Mouse (Mus musculus) thymus, postnatal 4 days (tissue): ENCODE measurements around the gene Sfxn3.
"Not testable (repeated sequence)": the region's sequence is repeated elsewhere in the genome, so short reads cannot be mapped to it uniquely, and the experiment has no call there.

ENCODE experiments used
- DNase-seq: peaks from one replicate; pipeline ENCODE4 v3.0.0; 2021

Sfxn3 gene

DNA sequence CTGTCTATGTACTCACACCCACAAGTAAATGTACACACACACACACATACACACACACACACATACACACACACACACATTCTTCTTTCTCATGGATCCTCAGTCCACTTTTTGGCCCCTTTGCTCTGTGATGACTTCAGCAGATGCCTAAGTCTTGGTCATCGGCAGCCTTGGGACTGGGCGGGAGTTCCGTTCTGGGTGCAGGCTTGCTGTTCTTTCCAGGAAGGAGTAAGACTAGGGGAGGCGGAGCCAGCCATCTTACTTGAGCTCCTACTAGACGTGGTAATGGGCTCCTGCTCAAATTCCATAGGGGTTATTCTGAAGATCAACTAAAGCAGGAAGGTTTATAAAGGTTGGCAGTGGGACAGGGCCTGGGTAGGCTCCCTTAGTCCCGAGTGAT is 27.0 kb upstream of the Sfxn3 start:
- DNase-seq = no peak

DNA sequence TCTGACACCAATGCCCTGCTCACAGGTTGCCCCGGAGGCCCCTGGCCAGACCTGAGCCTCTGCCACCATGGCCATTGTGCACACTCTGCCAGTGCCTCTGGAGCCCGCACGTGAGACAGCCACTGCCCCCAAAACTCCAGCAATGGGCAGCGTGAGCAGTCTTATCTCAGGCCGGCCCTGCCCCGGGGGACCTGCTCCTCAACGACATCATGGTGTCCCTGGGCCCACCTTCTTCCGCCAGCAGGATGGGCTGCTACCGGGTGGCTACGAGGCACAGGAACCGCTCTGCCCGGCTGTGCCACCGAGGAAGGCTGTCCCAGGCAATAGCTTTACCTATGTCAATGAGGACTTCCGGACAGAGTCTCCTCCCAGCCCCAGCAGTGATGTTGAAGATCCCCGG is 25.9 kb upstream of the Sfxn3 start:
- DNase-seq = no peak

DNA sequence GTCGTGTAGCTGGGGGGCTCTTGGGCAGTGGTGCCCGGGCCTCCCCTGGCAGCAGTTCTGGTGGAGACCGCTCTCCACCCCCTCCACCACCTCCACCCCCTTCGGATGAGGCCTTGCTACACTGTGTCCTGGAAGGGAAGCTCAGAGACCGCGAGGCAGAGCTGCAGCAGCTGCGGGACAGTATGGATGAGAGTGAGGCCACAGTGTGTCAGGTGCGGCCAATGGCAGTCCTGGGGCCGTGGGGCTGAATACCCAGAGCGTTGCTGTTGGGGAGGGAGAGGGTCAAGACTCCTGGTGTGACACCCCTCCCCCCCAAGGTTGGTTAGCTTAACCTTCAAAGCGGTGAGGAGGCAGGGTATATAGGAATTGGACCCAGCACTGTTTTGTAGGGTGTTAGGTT is 23.3 kb upstream of the Sfxn3 start:
- DNase-seq = no peak

DNA sequence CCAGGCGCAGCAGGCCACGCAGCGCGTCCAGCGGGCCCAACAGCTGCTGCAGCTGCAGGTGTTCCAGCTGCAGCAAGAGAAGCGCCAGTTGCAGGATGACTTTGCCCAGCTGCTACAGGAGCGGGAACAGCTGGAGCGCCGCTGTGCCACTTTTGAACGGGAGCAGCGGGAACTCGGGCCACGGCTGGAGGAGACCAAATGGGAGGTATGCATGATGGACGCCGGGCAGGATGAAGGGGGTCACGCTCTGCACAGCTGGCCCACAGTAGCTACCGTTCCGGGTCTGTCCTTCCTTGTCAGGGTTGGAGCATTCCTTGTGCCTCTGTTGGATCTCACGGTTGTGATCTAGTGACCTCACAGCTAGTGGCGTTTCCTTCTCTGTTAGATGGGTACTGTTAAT is 22.5 kb upstream of the Sfxn3 start:
- DNase-seq = peak; percentile 8

DNA sequence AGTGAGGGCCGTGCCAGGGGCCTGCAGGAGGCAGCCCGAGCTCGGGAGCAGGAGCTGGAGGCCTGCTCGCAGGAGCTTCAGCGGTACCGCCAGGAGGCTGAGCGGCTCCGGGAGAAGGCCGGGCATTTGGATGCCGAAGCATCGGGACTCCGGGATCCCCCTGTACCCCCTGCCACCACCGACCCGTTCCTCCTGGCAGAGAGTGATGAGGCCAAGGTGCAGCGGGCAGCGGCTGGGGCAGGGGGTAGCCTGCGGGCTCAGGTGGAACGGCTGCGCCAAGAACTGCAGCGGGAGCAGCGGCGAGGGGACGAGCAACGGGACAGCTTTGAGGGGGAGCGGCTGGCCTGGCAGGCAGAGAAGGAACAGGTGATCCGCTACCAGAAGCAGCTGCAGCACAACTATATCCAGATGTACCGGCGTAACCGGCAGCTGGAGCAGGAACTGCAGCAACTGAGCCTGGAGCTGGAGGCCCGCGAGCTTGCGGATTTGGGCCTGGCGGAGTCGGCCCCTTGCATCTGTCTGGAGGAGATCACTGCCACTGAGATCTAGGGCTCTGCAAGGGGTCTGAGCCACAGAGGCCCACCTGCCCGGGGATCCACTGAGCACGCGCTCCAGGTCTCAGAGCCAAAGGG is 21.2 kb upstream of the Sfxn3 start:
- DNase-seq = no peak

DNA sequence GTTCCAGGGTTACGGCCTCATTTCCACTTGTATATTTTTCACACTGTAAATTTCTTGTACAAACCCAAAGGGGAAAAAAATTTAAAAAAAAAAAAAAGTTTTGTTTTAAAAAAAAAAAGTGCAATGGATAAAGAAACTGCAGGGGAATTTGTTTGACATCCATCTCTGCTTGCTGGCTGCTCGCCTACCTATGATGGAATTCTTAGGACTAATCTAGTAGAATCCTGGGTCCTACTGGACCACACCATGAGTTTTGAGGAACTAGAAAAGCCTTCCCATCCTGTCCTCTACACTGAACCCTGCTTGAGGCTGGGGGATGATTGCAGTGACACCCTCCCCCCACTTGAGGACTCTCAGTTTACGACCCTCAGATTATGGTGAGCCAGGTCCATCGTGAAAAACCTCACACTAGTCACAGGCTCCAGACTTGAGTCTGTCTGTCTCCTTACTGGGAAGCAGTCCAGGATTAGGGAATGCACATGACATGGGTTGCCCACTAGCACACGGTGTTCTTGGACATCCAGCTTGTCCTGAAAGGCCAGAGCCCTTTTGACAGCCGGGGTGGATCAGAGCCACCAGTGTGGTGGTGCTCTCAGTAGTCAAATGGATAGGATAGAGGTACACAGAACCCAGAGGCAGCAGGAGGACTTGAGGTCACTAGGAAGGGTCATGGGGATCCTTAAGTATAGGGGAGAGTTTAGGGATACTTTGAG is 20.2 kb upstream of the Sfxn3 start:
- DNase-seq = no peak

DNA sequence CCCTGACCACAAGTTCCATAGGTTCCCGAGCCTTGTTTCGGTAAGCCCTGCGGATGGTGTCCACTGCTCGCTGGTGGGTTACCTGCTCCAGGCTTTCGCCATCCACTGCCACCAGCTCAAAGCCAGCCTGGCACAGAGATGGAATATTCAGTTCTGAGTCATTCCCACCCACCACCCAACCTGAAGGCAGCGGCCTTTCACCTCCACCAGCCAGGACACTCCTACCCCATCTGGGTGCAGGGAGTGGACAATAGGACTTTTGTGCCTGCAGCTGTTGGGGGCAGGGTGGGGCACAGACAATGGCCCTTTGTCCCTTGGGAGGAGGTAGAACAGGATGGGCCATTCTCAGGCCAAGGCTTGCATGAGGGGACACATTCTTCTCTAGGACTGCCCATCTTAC is 19.5 kb upstream of the Sfxn3 start:
- DNase-seq = no peak

DNA sequence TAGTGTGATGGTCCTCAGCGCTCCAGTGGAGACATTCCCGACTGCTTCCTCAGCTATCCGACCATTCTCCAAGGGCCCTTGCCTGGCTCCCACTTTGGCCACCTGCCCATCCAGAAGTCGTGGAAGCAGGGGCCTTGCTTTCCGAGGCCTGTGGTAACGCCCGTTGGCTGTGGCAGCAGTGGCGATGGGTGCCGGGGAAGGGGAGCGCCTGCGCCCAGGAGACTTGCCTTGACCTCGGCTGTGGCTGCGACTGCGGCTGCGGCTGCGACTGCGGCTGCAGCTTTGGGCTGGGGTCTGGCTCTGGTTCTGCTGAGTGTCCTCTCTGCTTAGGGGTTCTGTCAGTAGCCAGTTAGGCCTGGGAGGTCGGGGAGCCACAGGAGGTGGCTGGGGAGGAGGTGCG is 18.6 kb upstream of the Sfxn3 start:
- DNase-seq = no peak

DNA sequence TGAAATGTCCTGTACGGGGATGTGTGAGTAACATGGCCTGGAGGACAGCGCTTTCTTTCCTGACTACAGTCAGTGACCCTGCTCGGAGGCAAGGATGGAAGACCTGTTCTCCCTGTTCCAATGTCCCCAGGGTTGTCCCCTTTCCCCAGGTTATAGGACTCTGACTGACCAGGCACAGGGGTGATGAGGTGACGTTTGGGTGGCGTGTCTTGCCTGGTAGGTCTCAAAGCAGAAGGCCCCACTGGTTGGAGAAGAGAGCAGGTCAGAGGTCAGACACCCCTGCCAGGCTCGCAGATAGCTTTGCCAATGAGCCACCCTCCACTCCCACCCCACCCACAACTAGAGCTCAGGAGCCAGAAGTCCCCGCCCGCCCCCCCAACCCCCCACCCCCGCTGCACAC is 17.7 kb upstream of the Sfxn3 start:
- DNase-seq = no peak

DNA sequence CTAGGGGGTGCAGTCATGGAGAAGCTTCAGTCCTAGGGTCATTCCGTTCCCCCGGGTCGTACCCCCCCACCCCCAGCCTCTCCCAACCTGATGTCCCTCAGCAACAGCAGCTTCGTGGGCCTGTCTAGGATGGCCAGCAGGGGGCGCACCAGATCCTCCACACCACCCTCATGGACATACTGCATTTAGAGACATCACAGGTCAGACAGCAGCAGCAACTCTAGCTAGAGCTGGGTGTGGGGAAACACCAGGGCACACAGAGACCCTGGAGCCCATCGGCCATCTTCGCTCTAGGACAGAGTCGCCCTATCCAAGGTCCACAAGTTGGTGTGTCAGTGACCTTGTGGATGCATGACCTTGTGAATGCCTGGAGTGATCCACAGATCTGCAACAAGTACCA is 17.2 kb upstream of the Sfxn3 start:
- peak; percentile 84 for DNase-seq

DNA sequence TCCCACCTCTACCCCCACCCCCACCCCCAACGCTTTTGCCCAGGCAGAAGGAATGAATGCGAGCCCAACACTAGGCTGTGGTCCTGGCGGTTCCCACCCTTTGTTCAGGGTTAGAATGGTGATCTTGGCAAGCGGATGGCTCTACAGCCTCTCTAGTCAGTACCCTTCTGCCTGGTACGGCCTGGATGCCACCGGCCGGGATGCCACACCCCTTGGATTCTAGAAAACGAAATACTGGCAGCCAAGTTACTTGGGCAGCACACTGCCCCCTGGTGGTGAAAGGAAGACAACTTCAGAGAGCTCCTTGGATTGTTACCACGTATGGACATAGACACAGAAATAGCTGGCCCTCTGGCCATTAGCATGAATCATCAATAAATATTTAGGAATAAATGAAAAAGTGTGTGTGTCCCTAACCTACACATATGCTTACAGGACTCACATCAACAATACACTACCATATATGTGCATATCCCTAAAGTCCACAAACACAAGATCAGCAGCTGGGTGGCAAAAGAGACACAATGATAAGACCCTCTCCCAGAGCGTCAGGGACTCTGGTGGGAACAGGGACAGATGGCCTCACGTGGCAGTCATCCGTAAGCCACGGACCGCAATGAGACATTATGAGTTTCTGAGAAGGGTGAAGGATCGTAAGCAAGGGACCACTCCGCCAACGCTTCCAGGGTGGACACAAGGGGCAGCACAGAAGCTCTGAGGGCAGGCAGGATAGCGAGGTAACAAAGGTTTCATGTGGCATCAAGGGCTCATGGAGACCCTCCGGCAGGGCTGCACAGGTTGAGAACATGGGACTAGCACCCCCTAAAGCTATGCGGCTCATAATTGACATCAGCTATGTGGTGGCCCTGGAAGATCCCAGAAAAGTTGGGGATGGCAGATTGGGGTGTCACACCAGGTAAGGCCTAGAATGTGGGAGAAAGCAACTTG is 16.3 kb upstream of the Sfxn3 start:
- peak; percentile 79 for DNase-seq

DNA sequence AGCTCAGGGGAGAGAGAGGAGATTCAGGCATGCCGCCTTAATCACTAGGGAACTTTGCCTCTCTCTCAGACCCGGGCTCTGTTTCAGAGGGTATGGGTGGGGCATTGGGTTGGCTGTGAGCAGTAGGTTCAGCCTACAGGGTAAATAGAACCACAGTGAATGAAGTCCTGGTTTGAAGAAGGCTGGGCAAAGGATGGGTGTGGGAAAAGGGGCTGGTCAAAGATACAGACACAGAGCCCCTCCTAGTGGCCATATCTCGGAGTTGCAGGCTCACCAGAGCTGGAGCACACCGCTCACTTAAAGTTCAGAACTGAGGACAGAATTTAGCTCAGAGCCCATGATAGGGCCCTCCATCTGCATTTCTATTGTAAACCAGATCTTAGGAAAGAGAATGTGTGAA is 15.5 kb upstream of the Sfxn3 start:
- peak; percentile 81 for DNase-seq

DNA sequence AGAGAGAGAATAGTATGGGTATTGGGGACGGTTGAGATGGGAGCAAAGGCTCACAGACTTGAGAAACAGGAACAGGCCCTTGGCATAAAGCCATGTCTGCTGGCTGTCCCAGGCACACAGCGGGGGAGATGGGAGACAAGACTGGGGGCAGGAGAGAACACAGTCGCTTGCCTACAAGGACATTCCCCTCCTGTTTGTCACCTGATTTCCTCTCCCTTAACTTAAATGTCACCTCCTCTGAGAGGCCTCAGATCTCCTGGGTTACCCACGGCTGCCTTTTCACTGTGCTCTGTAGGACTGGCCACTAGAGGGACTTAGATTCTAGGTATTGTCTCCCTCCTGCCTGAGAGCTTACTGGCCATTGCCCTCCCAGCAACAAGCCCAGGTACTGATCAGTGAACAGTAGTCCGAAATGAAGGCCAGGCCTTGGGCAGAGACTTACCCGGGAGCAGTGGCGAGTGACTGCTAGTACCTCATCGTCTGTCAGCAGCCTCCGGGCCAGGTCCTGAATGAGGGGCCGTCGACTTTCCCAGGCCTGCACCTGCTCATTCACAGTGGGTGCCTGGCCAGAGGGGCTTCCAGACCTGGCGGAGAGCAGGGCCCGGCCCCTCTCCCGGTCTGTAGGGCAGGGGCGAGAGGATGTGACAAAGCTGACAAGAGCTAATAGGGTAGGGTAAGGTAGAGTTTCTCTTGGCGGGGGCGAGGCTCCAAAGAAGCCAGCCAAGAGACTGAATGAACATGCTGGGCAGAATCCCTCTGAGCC is 14.6 kb upstream of the Sfxn3 start:
- DNase-seq = no peak

DNA sequence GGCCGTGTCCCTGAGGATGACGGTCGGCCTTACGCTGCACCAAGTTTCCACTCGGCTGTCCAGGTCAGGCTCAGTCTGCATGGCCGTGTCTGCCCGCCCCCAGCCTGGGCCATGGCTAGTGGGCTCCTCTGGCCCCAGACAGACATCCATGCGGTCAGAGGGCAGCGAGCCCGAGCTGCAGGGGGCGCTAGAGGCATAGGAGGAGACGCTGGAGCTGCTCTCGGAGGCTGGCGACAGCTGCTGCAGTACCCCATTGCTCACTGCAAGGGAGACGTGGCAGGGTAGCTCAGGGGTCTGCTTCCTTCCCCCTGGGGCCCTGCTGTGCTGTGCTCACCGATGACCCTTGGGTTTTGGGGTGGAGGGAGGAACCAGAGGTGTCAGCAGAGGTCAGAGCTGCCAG is 10.4 kb upstream of the Sfxn3 start:
- peak; percentile 86 for DNase-seq

DNA sequence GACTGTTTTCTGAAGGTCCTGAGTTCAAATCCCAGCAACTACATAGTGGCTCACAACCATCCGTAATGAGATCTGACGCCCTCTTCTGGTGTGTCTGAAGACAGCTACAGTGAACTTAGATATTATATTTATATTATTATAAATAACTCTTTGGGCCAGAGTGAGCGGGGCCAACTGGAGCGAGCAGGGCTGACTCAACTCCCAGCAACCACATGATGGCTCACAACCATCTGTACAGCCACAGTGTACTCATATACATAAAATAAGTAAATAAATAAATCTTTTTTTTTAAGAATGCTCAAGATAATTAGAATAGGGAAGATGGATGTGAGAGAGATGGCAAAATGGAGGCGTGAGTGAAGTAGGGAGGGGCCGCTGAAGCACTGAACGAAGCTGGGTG is 9.1 kb upstream of the Sfxn3 start:
- not testable (repeated sequence) for DNase-seq

DNA sequence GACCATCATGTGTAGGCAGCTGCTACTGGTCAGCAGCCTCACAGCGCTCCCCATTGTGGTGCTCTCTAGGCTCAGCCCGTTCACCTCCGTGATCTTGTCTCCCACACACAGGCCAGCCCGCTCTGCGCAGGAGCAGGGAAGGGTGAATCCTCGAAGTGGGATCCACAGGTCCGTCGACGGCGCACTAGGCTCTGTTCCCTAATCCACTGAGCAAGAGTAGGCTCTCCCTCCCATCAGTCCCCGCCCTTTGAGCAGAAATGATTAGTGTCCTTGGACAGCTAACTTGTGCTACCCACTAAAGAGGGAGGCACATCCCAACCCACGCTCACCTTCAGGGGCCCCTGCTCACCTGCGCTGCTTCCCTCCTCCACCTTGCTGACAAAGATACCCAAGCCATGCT is 7.1 kb upstream of the Sfxn3 start:
- DNase-seq = no peak

DNA sequence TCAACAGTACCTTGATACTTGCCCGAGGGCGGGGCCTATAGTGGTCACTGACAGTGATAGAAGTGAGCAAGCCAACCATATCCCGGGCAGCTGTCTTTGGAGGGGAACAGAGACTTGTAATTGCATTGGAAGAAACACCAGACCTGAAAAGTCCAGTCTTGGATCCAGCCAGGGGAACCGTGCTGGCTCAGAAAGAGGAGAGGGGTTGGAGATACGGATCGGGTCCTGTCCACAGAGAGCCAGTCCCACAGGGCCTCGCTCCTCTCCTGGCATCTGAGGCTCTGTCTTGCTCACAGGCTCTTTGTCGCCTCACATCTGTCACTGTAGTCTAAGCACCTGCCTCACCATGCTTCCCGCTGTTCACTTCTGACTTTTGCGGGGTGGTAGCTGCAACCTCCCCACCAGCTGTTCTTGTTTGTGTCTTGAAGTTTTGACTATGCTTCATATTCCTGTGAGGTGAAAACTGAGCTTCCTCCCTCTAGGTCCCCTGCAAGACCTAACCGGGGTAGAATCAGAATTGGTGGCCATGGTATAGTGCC is 2.8 kb upstream of the Sfxn3 start:
- DNase-seq = peak; percentile 30

DNA sequence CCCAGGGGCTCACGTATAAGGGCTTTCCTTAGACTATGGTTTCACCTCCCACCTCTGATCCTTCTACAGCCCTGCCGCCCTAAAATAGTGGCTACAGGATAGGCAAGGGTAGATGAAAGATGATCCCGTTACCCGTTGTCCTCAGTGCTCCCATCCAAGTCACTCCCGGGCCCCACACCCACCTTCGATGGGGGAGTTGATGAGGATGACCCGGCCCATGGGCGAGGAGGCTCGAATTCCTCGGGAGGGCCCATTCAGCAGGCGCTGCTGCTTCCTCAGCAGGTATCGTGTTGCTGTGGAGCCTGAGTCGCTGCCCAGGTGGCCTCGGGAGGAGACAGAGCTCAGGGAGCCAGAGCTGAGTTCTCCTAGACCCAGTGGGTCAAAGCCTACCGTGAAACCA is 2.1 kb upstream of the Sfxn3 start:
- DNase-seq = no peak

DNA sequence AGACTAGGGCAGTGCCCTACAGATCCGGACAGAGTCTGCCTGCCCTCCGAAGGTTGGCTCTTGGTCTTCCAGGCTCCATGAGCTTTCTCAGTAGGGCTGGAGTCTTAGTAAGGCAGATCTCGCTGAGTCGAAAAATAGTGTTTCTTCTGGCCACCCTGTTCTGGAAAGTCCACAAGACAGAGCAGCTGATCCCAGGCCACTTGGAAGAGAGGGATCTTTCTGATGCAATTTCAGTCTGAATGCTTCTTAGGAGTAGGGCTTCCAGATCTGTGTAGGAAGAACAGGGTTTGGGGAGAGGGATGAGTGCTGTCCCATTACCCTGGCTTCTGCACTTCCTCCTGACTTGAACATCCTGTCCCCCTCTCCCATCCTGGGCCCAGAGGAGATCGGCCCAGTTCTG is 1.7 kb upstream of the Sfxn3 start, which contains the start of gene Pdzd7:
TSS of gene Pdzd7 (minus strand) at position 67 of the 400 bp plus-strand sequence.
- no peak for DNase-seq

DNA sequence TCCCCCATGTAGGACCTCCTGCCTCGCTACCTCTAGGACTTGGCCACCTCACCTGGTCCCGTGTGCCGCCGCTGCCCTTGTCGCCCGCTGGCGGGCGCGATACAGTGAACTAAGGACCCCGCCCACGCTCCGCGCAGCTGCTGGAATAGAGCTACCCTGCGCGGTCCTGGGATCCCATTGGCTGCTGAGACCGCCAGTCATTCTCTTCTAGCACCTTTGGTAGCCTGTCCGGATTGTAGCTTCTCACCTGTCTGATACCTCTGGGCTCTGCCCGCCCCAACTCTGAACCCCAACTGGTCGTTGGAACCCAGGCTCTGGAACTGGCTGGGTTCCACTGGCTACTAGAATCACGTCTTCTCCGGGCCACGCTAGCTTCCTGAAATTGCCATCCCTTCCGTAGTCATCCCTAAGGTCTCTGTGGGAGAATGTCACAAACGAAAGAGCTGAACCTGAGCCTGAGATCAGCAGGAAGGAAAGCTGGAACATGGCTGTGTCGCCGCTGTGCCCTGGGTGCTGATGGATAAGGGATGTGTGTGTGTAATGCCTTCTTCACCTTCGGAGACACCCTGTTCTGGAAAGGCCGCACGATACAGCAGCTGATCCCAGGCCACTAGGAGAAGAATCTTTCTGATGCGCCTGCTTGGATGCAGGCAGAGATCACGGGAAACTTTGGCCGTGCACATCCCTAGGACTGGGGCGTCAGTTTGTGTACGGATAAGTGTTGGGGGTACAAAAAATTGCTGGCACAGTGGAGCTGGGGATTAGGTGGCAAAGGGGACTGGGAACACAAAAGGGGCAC is 581 bp upstream of the Sfxn3 start:
- DNase-seq = peak; percentile 85

DNA sequence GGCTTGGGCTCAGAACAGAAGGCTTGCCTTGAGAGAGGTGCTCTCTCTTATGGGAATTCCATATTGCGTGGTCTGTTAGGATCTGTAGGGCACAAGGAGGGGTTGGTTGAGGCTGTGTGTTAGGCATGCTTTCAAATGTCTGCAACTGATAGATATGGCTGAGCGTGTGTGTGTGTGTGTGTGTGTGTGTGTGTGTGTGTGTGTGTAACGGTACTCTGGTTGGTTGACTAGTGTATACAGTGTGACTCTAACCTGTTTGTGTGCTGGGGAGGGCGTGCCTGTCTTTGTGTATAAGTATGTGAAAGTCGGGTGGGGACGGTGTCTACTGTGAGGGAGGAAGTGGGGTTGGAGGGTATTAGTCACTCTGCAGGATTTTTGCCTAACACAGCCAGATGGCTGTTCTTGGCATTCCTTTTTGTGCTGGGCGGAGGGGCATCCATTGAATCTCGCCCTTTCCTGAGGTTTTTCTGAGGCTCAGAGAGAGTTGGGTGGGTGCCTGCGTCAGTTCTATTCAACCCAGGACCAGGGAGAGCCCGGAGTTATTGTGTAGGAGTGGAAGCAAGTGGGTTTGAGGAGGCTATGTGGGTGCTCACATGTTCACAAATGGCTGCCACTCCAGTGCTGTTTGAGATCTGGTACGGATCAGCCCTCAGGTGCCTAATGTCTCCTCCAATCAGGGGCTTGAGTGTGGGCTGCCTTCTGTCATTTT is 786 bp downstream of the Sfxn3 start:
- peak; percentile 60 for DNase-seq
